Mouse (Mus musculus) neutrophil, adult 5-6 weeks (primary cell): ENCODE results near the gene Gm5150. TPM values are rescaled to one million over a fixed set of nuclear protein-coding genes. Genes with fewer than 3 reads are reported as not detected.
"Not testable (repeated sequence)": the region's sequence is repeated elsewhere in the genome, so short reads cannot be mapped to it uniquely, and the experiment has no call there.

Experiments
- ATAC-seq: fragments of 151-379, 151-347 bp; 2 replicates; pipeline ENCODE4 v1.8.0; 2017; ENCODE audit warnings: mild to moderate bottlenecking, moderate TSS enrichment; ENCODE audit not compliant: insufficient number of reproducible peaks, poor library complexity, low FRiP score, severe bottlenecking; ENCODE audit errors: extremely low read depth
- total RNA-seq: library from RNA; stranded (forward); fragments of 200-1000 nt; gene quantifications from 2 replicates; pipeline ENCODE4 v1.2.3, GENCODE M21; 2017

The Gm5150 gene
- total RNA-seq, result 149 TPM in 2 replicates

- ATAC-seq, result peak; percentile 53
These were observed at the start of gene Gm5150 for GRCm38 (mm10) chr3:16006215-16006614. Gene Gm5150, minus strand, starts transcription at chr3:16006437.

DNA sequence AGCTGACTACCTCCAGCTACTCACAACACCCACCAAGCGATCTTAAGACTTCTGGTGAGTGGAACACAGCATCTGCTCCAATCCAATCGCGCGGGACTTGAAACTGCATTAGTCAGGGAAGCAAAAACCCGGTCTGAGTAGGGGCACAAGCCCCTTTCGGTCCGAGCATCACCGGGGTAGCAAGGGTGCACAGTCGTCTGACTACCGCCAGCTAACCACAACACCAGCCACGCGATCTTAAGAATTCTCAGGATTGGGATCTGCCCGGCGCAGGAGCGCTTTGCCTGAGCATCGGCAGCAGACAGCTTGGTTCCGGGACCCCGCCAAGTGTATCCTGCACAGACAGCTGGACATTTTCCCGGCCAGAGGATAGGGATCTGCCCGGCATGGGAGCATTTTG lies 45.5 kb upstream of the Gm5150 start:
- ATAC-seq, result not testable (repeated sequence)

DNA sequence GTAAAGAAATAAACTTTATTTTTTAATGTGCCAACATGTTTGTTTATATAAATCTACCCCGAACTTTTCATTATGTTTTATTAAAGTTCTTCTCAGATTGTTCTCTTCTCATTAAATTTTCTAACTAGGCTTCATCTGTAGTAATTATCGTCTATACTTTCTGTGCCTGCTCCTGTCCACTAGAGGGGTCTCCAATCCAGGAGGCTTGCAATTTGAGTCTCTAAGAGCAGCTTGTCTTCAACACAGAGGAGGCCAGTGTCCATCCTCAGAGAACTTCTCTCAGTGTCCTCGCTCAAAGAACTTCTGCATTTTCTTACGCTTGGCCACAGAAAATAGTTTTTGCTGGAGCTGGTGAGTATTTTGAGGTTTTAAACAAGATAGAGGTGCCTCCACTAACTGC lies 41.1 kb upstream of the Gm5150 start:
- ATAC-seq, result no peak

DNA sequence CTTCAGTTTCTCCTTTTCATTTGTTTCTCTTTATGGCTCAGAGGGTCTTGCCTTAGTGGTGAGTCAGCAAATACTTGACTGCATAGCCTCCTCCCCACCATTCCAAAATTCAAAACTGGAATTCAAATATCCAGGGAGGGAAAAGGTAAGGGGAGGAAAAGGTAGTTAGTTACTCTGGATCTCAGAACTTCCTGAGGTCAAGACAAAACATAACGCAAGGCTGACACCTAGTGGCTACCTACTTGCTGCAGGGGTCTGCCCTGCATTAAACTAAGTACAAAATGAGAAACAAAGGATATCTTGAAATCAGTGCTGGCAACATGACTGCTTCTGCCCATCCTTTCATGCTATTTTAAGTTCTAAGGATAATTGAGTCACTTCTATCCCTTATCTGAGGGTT lies 37.1 kb upstream of the Gm5150 start:
- ATAC-seq, result peak; percentile 90

GRCm38 (mm10) chr3:16024988-16025387 lies 18.8 kb upstream of the Gm5150 start:
- 0 out of 2 replicates have a peak, but pooled peaks have one; percentile 46 for ATAC-seq

DNA sequence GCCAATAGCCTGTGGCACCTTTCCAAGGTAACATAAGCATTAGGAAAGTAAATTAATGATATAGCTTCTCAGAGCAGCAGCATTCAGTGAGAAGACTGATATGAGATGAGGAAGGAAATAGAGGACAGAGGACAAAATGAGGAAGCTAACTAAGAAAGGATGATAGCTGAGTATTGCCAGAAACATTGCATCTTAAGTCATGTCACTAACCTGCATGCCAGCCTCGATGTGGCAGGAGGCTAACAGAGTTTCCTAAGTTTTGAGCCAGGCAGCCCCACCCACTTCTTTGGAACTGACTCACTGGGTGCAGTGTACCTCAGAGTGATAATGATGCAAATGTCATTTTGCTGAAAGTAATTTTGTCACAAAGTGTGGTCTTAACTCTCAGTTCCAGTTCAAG lies 16.0 kb upstream of the Gm5150 start:
- peak; percentile 44; the same call in 1 of the 2 replicates for ATAC-seq

DNA sequence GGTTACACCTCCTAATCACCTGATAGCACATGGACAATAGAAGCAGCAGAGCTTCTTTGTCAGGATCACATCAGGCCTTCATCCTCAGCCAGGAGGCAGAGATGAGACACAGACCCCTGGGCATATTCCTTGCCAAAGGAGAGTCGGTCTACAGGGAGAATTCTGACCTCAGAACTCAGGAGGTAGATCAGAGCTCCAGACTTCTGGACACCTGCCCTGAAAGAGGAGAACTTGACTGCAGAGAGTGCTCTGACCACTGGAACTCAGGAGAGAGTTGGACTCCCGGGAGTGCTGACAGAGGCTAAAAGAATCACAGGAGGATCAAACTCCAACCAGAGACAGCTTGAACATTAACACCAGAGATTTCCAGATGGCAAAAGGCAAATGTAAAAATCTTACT lies 8.2 kb upstream of the Gm5150 start:
- not testable (repeated sequence) for ATAC-seq

DNA sequence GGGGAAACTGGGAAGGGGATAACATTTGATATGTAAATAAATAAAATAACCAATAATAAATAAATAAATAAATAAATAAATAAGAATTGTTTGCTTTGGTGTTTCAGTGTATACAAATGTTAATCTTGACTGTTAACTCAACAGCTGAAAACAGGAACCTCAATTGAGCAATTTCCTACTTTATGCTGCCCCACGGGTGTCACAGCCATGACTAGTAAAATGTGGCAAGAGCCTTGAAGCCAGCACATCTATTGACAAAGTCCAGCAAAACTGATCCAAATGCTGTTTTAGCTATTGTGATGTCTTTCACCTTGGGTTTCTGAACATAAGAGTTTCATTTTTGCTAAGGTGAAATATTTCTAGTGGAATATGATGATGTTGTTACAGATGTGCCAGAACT lies 1.6 kb upstream of the Gm5150 start:
- peak; percentile 96 for ATAC-seq

- peak; percentile 71 for ATAC-seq
These were observed 2.2 kb downstream of the Gm5150 start for GRCm38 (mm10) chr3:16003890-16004633.

DNA sequence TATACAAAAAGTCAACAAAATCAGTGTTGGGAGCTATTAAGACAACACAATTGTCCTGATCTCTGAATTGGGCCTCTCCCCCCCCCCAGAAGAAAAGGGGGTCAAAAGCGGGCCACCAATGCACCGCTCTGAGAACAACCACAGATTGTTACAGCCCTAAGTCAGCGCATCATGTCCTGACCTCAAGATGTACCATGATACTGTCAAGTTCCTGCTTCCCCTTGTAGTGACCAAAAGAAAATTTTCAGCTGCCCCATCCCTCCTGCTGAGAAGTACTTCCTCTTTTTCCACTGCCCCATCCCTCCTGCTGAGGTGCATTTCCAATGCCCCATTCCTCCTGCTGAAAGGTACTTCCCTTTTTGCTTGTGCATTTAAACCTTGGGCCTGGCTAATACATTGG lies 6.8 kb downstream of the Gm5150 start:
- ATAC-seq, result peak; percentile 55; the same call in 1 of the 2 replicates

- ATAC-seq, result no peak
These were observed 24.0 kb downstream of the Gm5150 start for GRCm38 (mm10) chr3:15982216-15982615.

DNA sequence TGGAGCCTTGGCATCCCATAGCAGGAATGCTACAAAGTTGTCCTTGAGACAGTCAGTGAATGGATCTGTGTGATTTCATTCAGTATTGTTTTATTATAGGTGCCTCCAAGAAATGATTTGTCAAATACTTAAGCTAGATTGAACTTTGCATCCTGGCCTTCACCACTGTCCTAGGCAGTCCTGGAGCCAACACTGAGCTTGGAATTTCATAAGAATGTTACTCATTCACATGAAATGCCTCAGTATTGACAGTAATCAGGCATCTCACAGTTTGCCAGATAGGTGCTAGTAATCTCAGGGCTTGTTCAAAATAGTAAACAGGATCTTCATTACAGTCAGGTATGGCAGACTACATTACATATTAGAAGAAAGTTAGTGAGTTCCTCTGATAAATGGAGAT lies 49.3 kb downstream of the Gm5150 start:
- ATAC-seq, result no peak

Other genes starting within 250 kb of the Gm5150 start
- gene Sirpb1c, start 157.9 kb downstream of the Gm5150 start, total RNA-seq, result 232 and 243 TPM in 2 replicates